Mouse (Mus musculus) embryonic fibroblast, embryonic 13.5 days (primary cell): Measurements from ENCODE around the gene Prodh2.
A peak's percentile ranks its signal among the peaks of the same experiment; 100 is the strongest.

Experiments
- CTCF ChIP-seq: IDR thresholded peaks from 2 replicates; pipeline ENCODE4 v1.5.1; 2011; ENCODE audit warnings: mild to moderate bottlenecking, control low read depth, low read length, moderate library complexity, borderline replicate concordance; ENCODE audit not compliant: insufficient read depth
- POLR2A ChIP-seq: IDR thresholded peaks from 2 replicates; pipeline ENCODE4 v1.6.1; 2011; ENCODE audit warnings: low read depth, mild to moderate bottlenecking, control low read depth, low read length, moderate library complexity

GRCm38 (mm10) chr7:30556894-30557536, 63.6 kb downstream of the Prodh2 start:
- peak; percentile 18; the same call in 1 of the 2 replicates for TF ChIP-seq CTCF
- TF ChIP-seq POLR2A, result no peak
